Mouse (Mus musculus): ENCODE results near the gene Cyp8b1.

The Cyp8b1 gene

DNA sequence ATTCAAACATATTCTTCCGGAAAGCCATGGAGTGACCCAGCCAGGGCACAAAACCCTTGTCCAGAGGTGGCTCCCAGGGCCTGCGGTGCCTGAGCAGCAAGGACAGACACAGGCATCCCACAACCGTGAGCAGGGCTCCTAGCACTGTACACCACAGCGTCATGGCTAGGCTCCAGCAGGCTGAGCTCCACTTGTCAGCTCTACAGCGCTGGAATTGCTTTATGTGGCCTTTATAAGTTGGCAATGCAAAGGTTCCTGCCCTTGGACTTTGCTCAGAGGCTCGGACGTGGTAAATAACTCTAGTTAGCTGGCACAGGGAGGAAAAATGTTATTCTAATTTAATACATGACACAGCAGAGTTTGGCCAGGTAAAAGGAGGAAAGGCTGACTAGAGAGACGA is at the start of gene Cyp8b1:
Gene Cyp8b1 (minus strand): TSS at position 204 of the 400 bp plus-strand sequence.
- no peak for DNase-seq (ENCODE audit: low spot score)

- no peak for DNase-seq (ENCODE audit: low spot score)
Observed at GRCm38 (mm10) chr9:121964941-121965340, 48.8 kb upstream of the Cyp8b1 start.

DNA sequence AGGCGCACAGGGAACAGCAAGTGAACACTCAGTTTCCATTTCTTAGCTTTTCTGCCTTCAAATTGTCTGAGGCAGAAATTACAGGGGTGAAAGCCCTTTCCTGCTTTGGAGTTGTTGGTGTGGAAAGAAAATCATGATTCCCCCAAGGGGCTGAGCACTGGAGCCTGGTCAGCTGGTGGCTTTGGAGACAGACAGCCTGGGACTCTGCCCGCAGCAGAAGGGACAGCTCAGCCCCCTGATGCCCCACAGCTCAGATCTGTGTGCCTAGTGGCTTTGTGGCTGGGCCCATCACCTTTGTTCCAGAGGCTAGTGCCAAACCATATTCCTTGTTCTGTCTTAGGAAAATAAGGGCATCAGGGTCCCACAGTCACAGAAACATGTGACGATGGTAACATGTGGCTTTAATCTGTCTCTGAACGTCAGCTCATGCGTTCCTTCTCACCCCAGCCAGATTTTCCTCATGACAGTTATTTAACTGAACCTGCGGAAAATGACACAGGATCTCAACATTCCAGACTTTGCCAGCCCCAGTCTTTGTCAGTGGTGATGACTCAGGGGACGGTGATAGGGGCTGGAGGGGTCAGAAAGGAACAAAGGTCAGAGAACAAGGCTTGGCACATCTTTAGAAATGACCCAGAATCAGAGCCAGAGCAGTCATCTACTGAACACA is 44.0 kb upstream of the Cyp8b1 start:
- DNase-seq (ENCODE audit: low spot score) = peak; percentile 64

GRCm38 (mm10) chr9:121952596-121952995 is 36.5 kb upstream of the Cyp8b1 start:
- DNase-seq (ENCODE audit: low spot score) = no peak

GRCm38 (mm10) chr9:121951114-121951423 is 35.0 kb upstream of the Cyp8b1 start:
- DNase-seq (ENCODE audit: low spot score) = no peak

- peak; percentile 65 for DNase-seq (ENCODE audit: low spot score)
Observed at GRCm38 (mm10) chr9:121950418-121951113, 34.5 kb upstream of the Cyp8b1 start, which contains the start of gene Fam198a. Fam198a (plus strand) TSS chr9:121950988.

DNA sequence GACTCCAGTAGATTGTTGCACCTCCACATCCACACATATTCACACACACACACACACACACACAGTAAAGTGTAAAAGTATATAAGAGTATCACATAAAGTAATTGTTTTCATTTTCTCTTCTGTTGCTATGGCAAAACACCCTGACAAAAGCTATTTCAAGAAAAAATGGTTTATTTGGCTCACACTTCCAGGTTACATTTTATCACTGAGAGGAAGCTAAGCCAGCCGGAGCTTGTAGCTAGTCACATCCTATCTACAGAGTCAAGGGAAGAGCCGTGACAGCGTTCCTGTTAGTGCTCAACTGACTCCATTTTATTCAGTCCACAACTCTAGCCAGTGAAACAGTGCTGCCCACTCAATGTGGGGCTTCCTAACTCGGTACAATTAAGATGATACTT is 32.3 kb upstream of the Cyp8b1 start:
- no peak for DNase-seq (ENCODE audit: low spot score)

DNA sequence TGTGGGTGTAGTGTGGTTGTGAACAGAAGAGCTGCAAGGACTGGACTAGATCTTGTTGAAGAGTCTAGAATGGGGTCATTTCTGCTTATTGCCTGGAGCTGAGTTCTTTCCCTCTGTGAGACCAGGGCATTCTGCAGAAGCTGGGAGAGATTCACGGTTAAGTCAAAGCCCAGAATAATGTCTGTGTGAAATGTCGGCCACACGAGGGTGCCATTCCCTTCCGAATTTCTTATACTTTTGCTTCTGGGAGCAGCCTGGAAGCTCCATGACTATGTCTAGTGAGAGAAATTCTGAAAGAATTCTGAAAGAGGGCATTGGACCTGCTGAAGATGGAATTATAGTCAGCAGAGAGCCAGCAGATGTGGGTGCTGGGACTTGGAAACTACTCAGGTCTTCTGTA is 31.7 kb upstream of the Cyp8b1 start:
- peak; percentile 84 for DNase-seq (ENCODE audit: low spot score)

- no peak for DNase-seq (ENCODE audit: low spot score)
Observed at GRCm38 (mm10) chr9:121943628-121944027, 27.5 kb upstream of the Cyp8b1 start.

DNA sequence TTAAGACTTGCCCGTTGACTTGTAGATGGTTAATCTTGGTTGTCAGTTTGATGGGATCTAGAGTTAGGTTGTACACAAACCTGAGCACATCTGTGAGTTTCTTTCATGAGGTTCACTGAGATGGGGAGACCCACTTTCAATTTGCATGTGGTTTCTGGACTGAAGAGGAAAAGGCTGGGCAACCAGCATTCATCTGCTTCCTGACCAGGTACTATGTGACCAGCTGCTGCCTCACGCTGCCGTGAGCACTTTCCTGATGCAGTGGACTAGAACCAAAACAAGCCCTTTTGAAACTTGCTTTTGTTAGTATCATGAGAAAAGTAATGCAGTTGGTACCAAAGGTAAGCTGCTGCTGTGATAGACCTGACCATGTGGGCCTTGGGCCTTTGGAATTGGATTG is 26.9 kb upstream of the Cyp8b1 start:
- no peak for DNase-seq (ENCODE audit: low spot score)

- DNase-seq (ENCODE audit: low spot score) = peak; percentile 41
Observed at GRCm38 (mm10) chr9:121937944-121938355, 21.8 kb upstream of the Cyp8b1 start.

GRCm38 (mm10) chr9:121937451-121937864 is 21.4 kb upstream of the Cyp8b1 start:
- DNase-seq (ENCODE audit: low spot score) = no peak

- DNase-seq (ENCODE audit: low spot score) = peak; percentile 65
Observed at GRCm38 (mm10) chr9:121936952-121937351, 20.8 kb upstream of the Cyp8b1 start.

DNA sequence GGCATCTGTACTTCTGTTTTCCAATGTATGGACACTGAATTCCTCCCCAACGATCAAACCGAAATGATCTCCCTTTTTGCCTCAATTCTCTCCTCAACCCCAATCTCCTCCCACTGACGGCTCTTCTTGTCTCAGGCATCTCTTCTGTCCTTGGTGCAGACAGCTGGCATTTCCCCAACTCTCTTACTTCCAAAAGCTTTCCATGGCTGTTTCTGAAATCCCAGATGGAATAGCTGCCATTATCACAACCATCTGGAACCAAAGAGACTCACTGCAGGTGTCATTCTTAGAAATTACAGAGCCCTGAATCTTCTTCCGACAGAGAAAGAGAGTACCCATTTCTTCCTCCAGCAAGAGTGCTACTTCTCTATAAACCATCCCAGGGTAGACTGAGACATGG is 18.8 kb upstream of the Cyp8b1 start:
- no peak for DNase-seq (ENCODE audit: low spot score)

DNA sequence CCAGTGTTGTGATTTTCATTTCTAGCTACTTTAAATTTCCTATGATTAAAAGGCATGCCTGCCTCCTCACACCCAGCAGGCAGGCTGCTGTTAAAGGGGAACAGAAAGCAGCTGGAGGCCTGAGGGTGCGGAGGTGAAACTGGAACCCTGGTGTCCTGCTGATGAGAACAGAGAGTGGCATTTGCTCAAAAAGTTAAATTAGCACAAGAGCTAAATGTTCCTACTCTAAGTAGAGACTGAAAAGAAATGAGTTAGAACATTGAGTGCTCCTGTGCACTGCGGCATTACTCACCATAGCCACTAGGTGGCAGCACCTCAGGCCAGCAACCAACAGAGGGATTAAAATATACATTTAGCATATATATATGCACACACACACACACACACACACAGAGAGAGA is 12.4 kb upstream of the Cyp8b1 start:
- peak; percentile 42 for DNase-seq (ENCODE audit: low spot score)

- DNase-seq (ENCODE audit: low spot score) = no peak
Observed at GRCm38 (mm10) chr9:121927721-121928120, 11.6 kb upstream of the Cyp8b1 start.

GRCm38 (mm10) chr9:121926634-121927405 is 10.7 kb upstream of the Cyp8b1 start:
- DNase-seq (ENCODE audit: low spot score) = no peak

GRCm38 (mm10) chr9:121925959-121926358 is 9.9 kb upstream of the Cyp8b1 start:
- DNase-seq (ENCODE audit: low spot score) = no peak

GRCm38 (mm10) chr9:121924901-121925560 is 8.9 kb upstream of the Cyp8b1 start:
- DNase-seq (ENCODE audit: low spot score) = no peak

GRCm38 (mm10) chr9:121923906-121924305 is 7.8 kb upstream of the Cyp8b1 start:
- DNase-seq (ENCODE audit: low spot score) = no peak

DNA sequence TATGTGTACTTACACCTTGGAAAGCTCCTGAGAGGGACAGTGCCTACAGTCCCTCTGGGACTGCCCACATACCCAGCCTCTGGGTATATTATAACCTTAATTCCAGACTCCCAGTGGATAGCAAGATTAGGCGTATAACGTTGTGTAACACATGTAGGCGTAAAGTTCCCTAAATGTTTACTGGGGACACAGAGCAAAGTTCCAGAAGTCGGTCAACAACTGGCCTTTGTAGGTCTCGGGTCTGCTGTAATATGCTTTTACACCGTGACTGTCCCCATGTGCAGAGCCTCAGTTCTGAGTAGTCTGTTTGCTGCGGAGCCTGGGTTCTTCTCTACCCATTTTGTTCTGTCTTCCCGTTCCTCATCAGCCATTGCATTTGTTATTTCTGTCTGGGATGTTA is 7.3 kb upstream of the Cyp8b1 start:
- DNase-seq (ENCODE audit: low spot score) = no peak

- no peak for DNase-seq (ENCODE audit: low spot score)
Observed at GRCm38 (mm10) chr9:121919027-121919501, 3.0 kb upstream of the Cyp8b1 start.
